Mouse (Mus musculus): ENCODE measurements around the gene Fgr.
"Not testable (repeated sequence)": the region's sequence is repeated elsewhere in the genome, so short reads cannot be mapped to it uniquely, and the experiment has no call there.

Gene Fgr

DNA sequence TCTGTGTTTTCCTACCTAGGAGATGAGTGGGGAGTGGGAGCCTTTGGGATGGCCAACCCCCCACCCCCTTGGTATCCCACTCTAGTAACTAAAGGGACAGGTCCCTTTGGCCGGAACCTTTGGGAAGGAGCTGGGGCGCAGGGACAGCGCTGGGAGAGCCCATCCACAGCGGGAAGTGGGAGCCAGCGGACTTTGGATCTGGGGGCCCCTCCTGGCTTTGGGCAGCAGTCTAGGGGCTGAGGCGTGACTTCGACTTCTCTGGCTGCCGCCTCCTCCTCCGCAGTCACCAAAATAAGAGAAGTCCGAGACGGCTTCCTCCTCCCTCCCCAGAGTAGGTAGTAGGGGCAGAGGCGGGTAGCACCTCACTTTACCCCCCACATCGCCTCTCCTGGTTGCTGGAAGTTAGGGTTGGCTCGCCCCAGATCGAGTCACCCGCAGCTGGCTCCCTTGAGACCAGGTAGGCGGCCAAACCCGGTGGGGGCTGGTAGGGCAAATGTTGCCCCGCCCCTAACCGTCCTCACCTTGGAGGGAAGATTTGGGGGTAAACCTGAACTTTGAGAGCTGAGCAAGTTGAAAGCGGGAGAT lies at the start of gene Fgr:
Gene Fgr, plus strand, starts transcription at position 282 of the 585 bp plus-strand sequence.
- DNase-seq (ENCODE audit: low spot score), result no peak

DNA sequence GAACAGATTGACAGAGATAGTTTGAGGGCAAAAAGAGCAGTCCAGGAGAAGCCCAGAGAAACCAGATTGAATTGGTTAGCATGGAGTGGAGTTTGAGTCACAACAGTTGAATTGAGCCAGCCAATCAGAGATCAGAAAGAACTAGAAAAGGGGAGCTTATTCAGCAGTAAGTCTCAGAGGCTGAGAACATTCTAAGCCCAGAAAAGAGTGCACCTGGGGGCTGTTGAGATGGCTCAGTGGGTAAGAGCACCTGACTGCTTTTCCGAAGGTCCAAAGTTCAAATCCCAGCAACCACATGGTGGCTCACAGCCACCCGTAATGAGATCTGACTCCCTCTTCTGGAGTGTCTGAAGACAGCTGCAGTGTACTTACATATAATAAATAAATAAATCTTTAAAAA lies 47.4 kb upstream of the Fgr start:
- not testable (repeated sequence) for DNase-seq (ENCODE audit: low spot score)

- DNase-seq (ENCODE audit: low spot score), result no peak
Observed at GRCm38 (mm10) chr4:132930784-132931183, 43.1 kb upstream of the Fgr start.

- DNase-seq (ENCODE audit: low spot score), result no peak
Observed at GRCm38 (mm10) chr4:132932752-132933404, 41.0 kb upstream of the Fgr start.

DNA sequence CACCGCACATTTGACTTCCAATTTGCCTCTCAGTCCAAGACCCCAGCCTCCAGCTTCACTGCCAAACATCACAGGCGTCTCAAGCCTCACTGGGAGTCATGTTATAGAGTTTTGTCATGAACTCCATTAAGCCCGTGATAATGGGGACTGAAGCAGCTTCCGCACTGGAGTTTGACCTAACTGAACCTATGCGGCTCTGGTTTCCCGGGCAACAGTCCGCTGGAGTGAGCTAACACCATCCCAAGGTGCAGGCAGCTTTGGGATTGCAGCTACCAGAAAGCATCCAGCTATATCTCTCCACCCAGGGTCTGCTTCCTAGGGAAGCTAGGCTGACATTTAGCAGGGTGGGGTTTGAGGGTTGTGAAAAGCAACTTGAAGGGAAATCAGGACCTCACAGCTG lies 39.3 kb upstream of the Fgr start:
- no peak for DNase-seq (ENCODE audit: low spot score)

DNA sequence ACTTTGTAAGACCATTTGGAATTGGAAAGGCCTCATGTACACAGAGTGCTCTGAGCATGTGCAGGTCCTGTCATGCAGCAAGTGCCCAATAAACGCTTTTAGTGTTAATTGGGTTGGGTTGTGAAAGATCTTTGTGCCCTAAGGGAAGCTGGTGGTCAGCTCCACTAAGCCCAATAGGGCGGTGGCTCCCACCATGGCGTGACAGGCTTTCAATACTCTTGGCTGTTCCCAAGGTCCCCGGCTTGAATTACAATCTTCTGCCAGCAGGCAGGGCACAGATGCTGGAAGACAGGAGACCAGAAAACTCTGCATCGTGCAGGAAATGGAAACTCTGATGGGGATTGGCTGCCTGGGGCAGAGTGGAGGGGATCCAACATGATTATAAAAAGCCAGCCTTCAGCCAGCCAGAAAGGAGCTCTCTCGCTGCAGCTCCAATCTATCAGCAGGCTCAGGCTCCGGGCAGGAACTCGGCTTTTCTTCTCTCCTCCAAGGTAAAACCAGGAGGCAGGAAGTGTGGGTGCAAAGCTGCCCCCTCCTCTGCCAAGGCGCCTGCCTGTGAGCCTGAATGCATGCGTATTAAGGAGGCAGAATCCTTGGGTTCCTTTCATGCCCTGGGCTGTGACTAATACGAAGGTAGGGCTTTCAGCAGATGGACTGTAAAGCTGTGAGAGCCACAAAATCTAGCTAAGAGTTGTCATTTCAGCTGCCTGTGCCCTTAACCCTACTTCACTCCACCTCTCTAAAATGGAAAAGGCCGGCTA lies 35.5 kb upstream of the Fgr start:
- DNase-seq (ENCODE audit: low spot score), result no peak

GRCm38 (mm10) chr4:132939421-132940127 lies 34.3 kb upstream of the Fgr start:
- peak; percentile 54 for DNase-seq (ENCODE audit: low spot score)

DNA sequence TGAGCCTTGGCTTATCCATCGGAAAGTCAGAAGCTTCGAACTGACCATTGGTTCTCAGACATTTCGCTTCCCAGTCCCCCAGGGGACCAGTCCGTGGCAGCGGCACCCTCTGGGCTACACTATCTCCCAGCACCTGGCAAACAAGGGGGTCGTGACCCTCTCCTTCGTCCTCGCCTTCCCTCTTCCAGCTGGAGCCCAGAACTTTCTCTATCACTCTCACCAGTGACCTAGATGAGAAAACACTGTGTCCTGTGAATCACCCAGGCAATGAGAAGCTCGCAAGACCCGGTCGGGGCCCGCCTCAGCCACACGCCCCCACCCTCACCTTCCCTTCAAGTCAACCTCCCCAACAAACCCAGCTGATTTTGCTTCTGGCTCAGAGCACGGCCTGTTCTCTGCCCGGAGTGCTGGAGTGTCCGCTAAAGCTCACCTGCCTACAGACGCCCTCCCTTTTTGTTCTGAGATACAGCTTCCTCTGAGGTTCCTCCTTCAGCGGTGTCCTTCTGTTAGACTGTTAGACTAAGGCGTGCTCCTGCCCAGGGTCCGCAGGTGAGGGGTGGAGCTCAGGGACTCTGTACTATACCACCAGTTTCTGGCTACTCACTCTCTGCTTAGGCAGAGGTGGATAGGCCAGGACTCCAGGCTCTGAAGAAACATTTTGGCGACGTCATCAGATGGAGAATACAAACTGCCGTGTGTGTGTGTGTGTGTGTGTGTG lies 32.7 kb upstream of the Fgr start:
- DNase-seq (ENCODE audit: low spot score), result no peak

DNA sequence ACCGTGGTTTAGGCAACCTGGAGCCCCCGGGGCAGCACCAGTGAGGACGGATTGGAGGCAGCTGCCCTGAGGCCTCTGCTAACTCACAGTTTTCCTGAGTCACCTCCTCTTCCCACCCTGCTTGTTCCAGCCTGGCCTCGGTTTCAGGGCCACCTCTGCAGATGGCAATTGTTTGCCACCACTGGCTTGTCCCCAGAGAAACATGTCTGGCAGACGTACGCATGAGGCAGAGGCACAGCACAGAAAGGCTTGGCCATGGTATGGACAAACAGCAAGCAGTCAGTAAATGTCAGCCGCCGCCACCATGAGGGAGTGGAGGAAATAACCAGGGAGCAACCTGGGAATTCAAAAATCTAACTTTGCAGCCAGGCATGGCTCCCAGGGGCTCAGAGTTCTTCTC lies 30.8 kb upstream of the Fgr start:
- no peak for DNase-seq (ENCODE audit: low spot score)

DNA sequence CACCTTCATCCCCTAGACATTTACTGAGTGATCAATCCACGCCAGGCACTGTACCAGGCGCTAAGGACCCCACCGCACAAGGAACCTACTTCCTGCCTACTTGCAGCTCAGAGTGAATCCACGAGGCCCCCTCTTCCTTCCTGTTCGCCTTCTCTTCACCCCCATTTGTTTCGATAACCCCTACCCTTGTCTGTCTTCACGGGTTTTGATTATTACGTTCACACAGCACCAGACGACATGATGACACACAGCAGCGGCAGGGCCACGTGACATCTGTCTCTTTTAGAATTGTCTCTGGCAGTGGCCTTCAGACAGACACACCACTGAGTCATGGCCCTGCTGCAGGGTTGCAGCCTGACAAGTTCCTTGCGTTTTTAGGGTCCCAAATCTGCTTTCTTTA lies 29.8 kb upstream of the Fgr start:
- DNase-seq (ENCODE audit: low spot score), result no peak

DNA sequence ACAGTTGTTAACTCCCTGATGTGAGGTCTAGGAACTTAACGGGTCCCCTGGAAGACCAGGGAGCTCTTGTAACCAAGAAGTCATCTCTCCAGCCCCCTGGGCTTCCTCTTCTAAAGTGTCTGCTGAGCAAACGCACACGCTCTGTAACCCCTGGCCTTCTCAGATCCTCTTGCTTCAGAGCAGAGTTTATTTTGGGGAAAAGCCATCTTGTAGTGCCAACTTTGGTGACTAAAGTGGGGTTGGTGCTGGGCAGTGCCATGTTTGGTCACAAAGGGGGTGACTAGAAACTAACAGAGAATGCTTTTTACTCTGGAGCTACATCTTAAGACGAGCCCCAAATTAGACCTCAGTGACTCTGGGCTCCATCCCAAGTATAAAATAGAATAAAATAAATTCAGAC lies 29.1 kb upstream of the Fgr start:
- no peak for DNase-seq (ENCODE audit: low spot score)

GRCm38 (mm10) chr4:132945261-132946046 lies 28.4 kb upstream of the Fgr start:
- peak; percentile 83 for DNase-seq (ENCODE audit: low spot score)

- DNase-seq (ENCODE audit: low spot score), result no peak
Observed at GRCm38 (mm10) chr4:132946047-132947001, 27.6 kb upstream of the Fgr start.

GRCm38 (mm10) chr4:132949882-132950532 lies 23.9 kb upstream of the Fgr start:
- DNase-seq (ENCODE audit: low spot score), result no peak

DNA sequence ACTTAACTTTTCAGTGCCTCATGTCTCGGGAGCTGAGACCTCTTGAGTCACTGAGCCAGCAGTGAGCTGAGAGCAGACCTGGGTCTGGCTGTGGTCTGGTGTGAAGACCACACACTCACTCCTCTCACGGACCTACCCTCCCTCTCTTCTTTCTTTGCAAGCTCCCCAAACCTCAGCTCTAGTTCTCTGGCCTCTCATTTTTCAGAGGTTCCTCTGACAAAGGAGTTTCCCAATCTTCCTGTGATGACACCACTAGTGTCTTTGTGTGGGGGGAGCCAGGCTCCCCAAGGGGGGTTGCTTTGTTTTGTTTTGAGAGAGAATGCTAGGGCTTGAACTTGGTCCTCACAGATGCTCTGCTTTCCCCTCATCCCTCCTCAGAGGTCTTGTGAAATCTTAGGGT lies 22.9 kb upstream of the Fgr start:
- no peak for DNase-seq (ENCODE audit: low spot score)

- no peak for DNase-seq (ENCODE audit: low spot score)
Observed at GRCm38 (mm10) chr4:132954530-132955394, 19.1 kb upstream of the Fgr start.

DNA sequence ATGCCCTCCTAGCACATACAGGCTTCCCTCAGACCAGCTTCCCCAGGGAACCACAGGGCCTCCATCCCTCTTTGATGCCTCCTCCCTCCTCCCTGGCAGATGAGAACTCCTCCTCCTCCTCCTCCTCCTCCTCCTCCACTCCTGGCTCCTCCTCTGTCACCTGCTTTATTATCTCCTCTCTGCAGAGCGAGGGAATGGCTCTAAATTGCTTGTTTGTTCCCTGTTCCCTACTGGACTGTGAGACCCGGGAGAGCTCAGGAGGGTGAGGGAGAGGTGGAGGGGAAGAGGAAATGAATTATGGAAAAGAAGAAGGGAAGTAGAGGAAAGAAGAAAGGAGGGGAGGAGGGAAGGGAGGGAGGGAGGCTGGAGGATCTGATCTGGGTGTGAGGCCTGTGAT lies 18.5 kb upstream of the Fgr start:
- no peak for DNase-seq (ENCODE audit: low spot score)
